Mouse (Mus musculus): ENCODE results near the gene Fen1. TPM values are rescaled to one million over a fixed set of nuclear protein-coding genes. Genes with fewer than 3 reads are reported as not detected.
"Not testable (repeated sequence)": the region's sequence is repeated elsewhere in the genome, so short reads cannot be mapped to it uniquely, and the experiment has no call there.

Gene Fen1
- polyA plus RNA-seq, 1 experiment = 7.0 TPM

DNA sequence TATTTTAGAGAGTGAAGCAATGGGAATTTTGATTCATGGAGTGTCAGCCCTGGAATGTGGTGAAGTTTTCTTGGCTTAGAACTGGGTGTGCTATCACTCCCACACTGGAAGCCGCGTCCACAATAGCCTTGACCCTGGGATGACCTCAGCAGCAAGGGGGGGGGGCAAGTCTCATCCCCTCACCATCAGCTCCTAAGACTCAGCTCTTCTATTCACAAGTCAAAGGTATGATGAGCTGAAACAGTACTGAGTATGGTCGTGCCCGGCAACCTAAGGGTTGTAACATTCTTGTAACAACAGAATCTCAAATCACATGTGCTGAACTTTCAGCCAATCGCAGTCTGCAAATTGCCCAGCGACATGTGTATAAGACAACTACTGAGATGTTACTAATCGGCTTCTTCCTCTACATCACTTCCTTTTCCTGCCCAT lies 27.0 kb downstream of the Fen1 start:
- DNase-seq (ENCODE audit: low spot score) = no peak

DNA sequence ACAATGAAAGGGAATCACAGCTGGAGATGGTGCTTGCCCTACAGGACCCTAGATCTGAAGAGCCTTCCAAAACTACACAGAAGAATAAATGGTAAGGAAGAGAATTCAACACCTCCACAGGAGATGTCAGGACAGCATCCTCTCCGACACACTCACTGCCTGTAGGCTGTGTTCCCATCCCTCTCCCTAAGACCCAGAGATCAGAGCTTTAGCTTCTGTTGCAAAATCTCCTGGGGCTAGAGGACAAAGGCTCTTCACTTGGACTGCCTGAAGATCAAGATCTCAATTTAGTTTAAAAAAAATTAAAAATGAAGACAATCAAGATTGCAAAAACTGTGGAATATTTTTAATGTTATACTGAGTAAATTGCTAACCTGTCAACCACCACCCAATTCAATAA lies 27.5 kb downstream of the Fen1 start:
- no peak for DNase-seq (ENCODE audit: low spot score)

DNA sequence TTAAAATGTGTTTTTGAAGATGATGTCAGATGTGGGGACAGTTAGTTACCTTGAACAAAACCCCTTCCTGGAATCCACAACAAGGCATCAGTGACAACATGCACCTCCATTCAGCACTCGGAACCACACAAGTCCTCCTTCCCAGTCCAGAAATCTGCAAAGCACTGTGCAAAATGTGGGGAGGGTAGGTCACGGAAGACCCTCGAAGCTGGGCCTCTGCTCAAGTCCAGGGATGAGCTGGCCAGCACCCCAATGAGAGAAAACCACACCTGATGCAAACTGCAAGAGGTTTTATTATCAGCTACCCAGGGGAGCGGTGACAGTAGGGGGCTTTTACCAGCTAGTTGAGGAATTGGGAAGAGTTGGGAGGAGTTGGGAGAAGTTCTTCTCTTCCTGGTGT lies 29.0 kb downstream of the Fen1 start:
- no peak for DNase-seq (ENCODE audit: low spot score)

DNA sequence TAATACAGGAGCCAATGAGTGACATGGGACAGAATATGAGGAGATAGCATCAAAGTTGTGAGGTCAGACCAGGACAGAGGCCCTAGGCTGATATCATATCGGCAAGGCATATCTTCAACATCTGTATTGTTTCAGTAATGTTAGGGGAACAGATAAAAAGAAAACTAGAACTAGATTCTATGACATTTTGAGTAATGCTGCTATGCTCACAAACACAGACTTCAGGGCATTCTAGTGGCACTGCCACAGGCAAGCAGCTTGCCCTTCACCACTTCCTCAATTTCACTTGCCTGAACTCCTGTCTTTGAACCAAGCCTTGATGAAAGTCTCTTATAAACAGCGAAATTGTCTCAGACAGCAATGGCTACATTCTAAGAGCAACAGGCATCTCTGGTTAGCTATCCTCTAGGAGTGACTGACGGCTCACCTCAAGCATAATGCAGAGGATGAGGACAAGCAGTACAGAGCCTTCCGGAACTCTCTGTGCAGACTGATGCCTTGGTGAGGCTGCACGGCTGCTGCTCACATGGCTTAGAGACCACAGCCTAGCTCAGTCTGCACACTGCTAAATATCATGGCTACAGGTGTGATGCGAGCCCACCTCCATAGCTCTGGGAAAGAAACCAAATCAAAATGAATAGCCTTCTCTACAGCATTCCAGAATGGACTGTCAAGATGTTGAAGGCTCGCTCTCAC lies 30.0 kb downstream of the Fen1 start:
- no peak for DNase-seq (ENCODE audit: low spot score)

DNA sequence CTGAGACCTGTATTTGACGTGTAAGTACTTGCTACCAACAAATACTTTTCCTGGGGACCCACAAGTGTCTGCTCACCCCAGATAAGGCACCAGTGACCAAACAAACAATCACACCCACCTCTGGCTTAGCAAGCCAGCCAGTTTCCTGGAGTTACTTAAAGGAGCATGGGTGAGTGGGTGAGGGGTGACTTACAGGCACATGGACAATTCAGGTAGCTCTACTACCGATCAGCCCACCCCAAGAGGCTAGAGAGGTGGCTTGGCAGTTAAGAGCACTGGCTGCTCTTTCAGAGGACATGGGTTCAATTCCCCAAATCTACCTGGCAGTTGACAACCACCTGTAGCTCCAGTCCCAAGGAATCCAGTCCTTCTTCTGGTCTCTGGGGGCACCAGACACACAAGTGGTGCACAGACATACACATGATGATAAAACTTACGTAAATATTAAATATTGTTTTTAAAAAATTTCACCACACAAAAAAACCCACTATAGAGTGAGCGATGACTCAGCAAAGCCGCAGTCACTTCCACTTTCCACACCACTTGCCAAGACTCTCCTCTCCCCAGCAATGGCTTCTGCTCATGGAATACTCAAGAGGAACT lies 30.8 kb downstream of the Fen1 start:
- DNase-seq (ENCODE audit: low spot score) = no peak

DNA sequence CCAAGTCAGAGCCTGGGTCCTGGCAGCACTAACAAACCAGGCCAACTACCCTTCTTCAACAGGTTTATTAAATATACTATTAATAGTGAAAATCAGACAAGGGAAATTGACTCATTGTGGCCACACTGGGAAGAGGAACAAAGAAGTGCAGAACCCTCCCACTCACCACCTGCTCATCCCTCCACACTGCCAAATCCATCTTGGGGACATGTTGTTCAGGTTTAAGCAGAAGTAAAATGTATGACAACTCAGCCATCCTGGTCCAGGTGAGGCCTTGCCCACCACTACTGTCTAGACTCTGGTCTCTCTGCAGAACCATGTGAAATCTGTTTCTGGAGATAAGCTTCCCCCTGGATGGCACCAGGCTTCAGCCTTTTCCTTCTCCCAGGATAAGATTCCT lies 32.1 kb downstream of the Fen1 start:
- DNase-seq (ENCODE audit: low spot score) = no peak

DNA sequence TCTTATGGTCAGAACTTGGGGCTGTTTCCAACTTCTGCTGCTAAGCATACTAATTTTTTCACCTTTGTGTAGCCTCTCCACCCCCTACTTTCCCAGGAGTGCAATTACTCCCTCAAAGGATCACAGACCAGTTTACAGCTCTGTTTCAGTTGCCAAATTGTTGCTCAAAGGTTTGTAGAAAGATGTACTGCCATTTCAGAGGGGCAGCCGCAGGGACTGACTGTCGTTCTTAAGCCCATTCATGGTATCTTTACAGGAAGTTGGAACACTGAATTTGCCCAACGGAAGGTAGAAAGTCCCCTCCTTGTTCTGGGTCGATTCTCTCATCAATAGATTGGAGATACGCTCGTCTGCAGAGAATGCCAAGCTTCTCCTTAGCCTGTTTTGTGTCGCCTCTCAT lies 32.6 kb downstream of the Fen1 start:
- DNase-seq (ENCODE audit: low spot score) = no peak

DNA sequence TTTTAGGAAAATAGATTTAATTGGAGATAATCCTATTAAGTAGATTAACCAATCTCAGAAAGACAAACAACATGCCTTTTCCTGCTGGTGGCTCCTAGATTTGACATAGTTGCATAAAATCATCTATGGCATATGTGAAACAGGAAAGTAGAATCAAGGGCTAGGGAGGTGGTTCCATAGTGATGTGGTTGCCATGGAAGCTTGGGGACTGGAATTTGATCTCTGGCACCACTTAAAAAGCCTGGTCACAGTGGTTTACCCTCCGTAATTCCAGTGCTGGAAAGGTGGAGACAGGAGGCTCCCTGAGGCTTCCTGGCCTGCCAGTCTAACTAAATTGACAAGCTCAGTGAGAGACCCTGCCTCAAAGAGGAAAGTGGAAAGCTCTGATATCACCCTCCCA lies 33.5 kb downstream of the Fen1 start:
- no peak for DNase-seq (ENCODE audit: low spot score)

DNA sequence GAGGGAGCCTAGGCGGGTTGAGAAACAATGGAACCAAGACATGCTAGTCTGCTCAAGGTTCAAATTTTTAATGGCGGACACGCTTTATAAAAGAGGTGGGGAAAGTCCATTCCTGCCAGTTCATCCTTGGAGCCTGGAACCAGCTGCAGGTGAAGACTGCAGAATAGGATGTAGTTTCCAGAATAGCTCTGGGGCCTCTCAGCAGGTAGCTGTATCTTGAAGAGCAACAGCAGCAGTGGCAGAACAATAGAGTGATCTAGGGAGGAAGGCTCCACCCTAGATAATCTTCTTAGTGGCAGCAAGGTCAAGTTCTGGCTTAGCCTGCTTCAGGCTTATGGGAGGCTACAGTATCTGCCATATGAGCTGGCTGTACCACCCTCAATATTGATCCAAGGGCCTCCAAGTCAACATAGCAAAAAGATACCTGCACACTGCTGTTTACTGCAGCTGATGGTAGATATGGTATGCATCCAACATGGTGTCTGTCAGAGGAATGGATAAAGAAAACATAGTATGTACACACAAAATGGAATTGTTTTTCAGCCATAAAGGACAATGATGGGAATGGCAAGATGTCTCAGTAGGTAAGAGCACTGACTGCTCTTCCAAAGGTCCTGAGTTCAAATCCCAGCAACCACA lies 34.2 kb downstream of the Fen1 start:
- not testable (repeated sequence) for DNase-seq (ENCODE audit: low spot score)

DNA sequence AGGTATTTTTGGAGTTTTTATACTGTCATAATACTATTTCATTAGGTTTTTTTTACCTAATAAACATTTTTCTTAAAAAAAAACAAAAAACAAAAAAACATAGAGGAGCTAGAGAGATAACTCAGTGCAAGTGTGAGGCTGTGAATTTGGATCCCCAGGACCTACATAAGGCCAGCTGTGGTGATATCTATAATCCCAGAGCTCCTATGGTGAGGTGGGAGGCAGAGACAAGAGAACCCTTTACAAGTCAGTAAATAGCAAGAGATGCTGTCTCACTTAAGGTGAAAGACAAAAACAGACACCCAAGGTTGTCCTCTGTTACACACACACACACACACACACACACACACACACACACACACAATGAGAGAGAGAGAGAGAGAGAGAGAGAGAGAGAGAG lies 34.8 kb downstream of the Fen1 start:
- no peak for DNase-seq (ENCODE audit: low spot score)

DNA sequence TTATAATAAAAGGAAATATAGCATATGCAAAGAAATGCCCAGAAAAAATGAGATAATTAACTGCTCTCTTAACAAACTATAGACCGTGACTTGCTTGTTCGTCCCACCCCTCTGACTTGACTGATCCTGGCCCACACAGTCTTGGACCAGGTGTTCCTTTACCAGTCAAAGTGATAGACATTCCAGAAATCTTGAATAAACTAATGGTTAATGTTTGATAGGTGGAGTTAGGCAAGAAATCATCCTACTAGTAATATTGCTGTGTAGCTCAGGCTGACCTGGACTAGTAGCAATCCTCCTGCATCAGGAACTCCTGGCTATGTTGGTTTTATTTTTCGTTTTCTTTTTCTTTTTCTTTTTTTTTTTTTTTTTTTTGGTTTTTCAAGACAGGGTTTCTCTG lies 35.5 kb downstream of the Fen1 start:
- DNase-seq (ENCODE audit: low spot score) = no peak

DNA sequence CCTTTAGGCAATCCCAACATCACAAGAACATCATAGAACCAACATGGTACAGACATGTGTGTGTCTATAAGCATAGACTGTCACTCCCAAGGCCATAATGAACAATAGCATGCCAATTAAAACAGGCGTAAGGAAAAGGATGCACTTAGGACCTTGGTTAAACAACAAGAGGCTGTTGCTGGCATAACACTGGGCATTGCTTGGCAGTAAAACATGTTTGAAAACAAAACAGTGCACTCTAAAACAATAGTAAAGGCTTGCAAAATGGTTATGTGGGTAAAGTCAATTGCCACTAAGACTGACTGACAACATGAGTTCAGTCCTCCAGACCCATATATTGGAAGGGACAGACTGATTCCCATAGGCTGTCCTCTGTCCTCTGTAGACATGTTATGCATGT lies 36.0 kb downstream of the Fen1 start:
- no peak for DNase-seq (ENCODE audit: low spot score)

DNA sequence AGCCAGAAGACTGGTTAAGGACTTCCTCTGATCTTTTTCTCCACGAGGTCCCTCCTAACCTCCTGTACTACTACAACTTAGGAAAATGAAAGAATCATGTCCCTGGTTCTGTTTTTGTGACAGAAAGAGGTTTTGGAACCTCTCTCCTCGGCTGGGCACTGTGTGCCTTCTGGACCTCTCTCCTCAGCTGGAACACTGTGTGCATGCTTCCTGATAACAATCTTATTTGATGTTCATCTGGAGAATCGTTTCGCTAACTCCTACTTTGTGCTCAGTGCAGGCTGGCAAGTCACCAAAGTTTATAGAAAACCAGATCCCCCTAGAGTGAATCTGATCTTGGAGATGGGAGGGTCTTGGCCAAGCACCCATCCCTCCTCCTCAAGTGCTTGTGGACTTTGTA lies 36.9 kb downstream of the Fen1 start:
- no peak for DNase-seq (ENCODE audit: low spot score)

DNA sequence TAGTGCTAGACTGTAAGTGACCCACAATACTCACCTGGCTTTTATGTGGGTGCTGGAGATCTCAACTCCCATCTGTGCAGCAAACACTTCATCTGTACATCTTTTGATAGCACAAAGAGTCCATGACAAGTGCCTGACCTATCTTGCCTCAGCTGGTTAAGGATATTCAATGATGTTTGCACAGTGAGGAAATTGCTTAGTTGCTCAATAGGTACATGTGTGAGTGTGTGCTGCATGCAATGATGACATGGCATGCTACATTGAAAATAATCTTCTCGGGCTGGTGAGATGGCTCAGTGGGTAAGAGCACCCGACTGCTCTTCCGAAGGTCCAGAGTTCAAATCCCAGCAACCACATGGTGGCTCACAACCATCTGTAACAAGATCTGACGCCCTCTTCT lies 38.0 kb downstream of the Fen1 start:
- not testable (repeated sequence) for DNase-seq (ENCODE audit: low spot score)

DNA sequence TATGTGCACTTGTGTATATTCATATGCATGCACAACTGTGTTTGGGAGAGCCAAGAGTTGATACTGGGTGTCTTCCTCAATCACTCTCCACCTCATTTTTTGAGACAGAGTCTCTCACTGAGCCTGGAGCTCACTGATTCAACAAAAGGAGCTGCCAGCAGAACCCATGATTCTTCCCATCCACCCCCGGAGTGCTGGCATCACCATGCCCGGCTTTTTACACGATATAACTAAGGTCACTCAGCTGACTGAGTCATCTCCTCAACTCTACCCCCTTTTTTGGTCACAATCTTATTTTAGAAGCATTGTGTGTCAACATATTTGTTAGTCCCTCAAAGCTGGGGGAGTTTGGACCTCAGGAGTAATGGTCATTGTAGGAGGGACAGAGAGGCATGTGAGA lies 40.1 kb downstream of the Fen1 start:
- no peak for DNase-seq (ENCODE audit: low spot score)

DNA sequence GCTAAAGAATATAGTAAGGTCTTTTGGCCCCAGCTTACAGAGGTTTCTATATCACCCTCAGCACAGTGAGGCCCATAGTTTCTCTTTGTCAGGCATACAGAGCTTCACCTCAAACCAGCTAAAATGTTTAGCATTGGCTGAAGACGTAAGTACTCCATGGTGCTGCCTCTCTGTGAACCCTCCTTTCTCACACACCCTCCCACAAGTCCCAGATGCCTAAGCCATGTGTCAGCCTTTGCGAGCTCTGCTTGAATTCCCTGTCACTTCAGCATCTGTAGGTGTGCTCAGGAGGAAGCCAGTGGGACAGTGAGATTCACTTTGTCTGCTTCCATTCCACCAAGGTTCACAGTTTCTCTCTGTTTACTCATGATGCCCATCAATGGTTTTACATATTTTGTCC lies 46.2 kb downstream of the Fen1 start:
- DNase-seq (ENCODE audit: low spot score) = no peak

DNA sequence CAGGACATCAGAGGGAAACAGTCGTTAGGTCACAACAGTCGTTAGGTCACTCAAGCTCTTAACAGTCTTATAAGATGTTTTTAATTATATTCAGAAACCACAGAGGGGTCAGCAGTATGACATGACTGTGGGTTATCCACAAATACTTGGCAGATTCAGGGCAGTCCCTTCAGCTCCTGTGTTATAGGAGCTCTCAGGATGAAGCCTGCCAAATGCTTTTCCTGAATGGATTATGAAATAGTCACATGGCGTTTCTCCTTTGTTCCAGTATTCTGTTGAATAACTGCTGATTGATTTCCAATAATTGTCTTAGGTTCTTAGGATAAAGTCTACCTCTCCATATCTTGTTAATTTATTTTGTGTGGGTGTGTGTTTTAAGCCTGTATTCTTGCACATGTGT lies 54.8 kb downstream of the Fen1 start:
- no peak for DNase-seq (ENCODE audit: low spot score)

Other genes starting within 250 kb of the Fen1 start
- 2,402 and 3,491 TPM in 2 replicates for gene Fth1, start 223.6 kb downstream of the Fen1 start, polyA plus RNA-seq (2012; rRNA removed)
- gene Best1, start 202.5 kb downstream of the Fen1 start, polyA plus RNA-seq (2012; rRNA removed) = 3.8 and 4.2 TPM in 2 replicates
- gene Rab3il1, start 202.5 kb downstream of the Fen1 start, polyA plus RNA-seq (2012; rRNA removed) = 22.0 and 23.6 TPM in 2 replicates
- 38.6 and 41.9 TPM in 2 replicates for gene Fads3, start 162.6 kb downstream of the Fen1 start, polyA plus RNA-seq (2012; rRNA removed)
- 156 and 173 TPM in 2 replicates for gene Fads2, start 102.4 kb downstream of the Fen1 start, polyA plus RNA-seq (2012; rRNA removed)
- gene Fads1, start 21.3 kb downstream of the Fen1 start, polyA plus RNA-seq (2012; rRNA removed) = 75.3 and 95.1 TPM in 2 replicates
- gene Tmem258, start 155 bp downstream of the Fen1 start, polyA plus RNA-seq (2012; rRNA removed) = 77.0 and 87.9 TPM in 2 replicates
- gene Myrf, start 36.6 kb upstream of the Fen1 start, polyA plus RNA-seq (2012; rRNA removed) = 3.8 and 4.3 TPM in 2 replicates
- gene Dagla, start 100.7 kb upstream of the Fen1 start, polyA plus RNA-seq (2012; rRNA removed) = 5.5 and 6.4 TPM in 2 replicates
- gene Syt7, start 184.9 kb upstream of the Fen1 start, polyA plus RNA-seq (2012; rRNA removed) = 1.2 TPM in 2 replicates